Mouse (Mus musculus) spleen, adult 2 months (tissue): ENCODE results near the gene Auh. TPM values are rescaled to one million over a fixed set of nuclear protein-coding genes. Genes with fewer than 3 reads are reported as not detected.

Experiments used
- DNase-seq, 2 experiments: peaks; one replicate each; pipeline versions ENCODE4 v3.0.0 to v3.0.0-alpha.2; 2012 to 2021; ENCODE audit warnings: low spot score in 2 of 2, low read depth in 1 of 2
- H3K27ac ChIP-seq: fragments of 200-500 bp; 2 replicates; pipeline ENCODE4 v1.5.1; 2012; ENCODE audit warnings: low read length, inconsistent platforms; ENCODE audit not compliant: insufficient read depth
- H3K27me3 ChIP-seq: fragments of 200-500 bp; 2 replicates; pipeline ENCODE4 v1.6.1; 2012; ENCODE audit warnings: mild to moderate bottlenecking, moderate library complexity, low read length, inconsistent platforms; ENCODE audit not compliant: control insufficient read depth, insufficient read depth
- H3K36me3 ChIP-seq: fragments of 200-500 bp; 2 replicates; pipeline ENCODE4 v1.6.1; 2012; ENCODE audit warnings: mild to moderate bottlenecking, low read length, inconsistent platforms; ENCODE audit not compliant: control insufficient read depth, insufficient read depth
- H3K4me1 ChIP-seq: fragments of 200-500 bp; 2 replicates; pipeline ENCODE4 v1.6.1; 2011; ENCODE audit warnings: inconsistent platforms; ENCODE audit not compliant: control insufficient read depth, insufficient read depth, insufficient read length
- H3K4me3 ChIP-seq: fragments of 200-500 bp; 2 replicates; pipeline ENCODE4 v1.5.1; 2011; ENCODE audit warnings: mild to moderate bottlenecking, inconsistent platforms; ENCODE audit not compliant: insufficient read depth, insufficient read length; ENCODE audit errors: extremely low read depth
- CTCF ChIP-seq: fragments of 200-500 bp; IDR thresholded peaks from 2 replicates; pipeline ENCODE4 v1.5.1; 2011; ENCODE audit warnings: mild to moderate bottlenecking, inconsistent platforms; ENCODE audit not compliant: insufficient read depth, insufficient read length, insufficient replicate concordance; ENCODE audit errors: extremely low read depth
- POLR2A ChIP-seq: fragments of 200-500 bp; IDR thresholded peaks from 2 replicates; pipeline ENCODE4 v1.6.1; 2011; ENCODE audit warnings: low read depth, low read length, inconsistent platforms
- WGBS: fragments of 180-500 bp; shearing (Covaris S2); methylation state at CpG from one replicate; pipeline ENCODE4 v1.1.7; 2018; 5-methylcytosine and 5-hydroxymethylcytosine counted together
- polyA plus RNA-seq: library from polyadenylated mRNA; depleted of rRNA; stranded (reverse); fragments of >200 nt; gene quantifications from 2 replicates; pipeline ENCODE4 v1.2.3, GENCODE M21; 2012

Auh gene
- polyA plus RNA-seq, 1 experiment = 15.0 TPM

DNA sequence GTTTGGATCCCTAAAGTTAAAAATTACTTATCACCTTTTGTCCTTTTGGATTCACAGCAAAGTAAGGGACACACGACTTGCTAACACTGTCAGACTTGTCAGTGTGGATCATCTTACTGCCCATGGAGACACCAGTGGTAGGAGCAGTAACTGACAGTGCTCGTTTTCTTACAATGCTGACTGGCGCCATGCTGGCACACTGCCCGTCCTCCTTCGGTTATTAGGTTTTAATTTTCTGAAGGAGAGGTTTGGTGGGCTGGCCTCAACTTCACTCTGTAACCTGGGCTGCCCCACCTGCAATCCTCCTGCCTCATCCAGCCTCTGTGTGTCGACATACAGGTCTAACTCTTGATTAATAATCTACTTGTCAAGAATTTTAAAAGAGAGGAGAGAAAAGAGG lies 31.7 kb downstream of the Auh start:
- H3K27me3 ChIP-seq = no peaks in the 10 kb centered on the region
- peaks cover 13% of the 10 kb centered on the region for H3K36me3 ChIP-seq
- no peaks in the 10 kb centered on the region for H3K4me1 ChIP-seq
- 81% methylated on average over 6 of the region's 6 CpGs for WGBS
- no peak overlapping the region for H3K27ac ChIP-seq
- H3K4me3 ChIP-seq = no peak overlapping the region
- TF ChIP-seq POLR2A (no peak), CTCF (no peak)
- DNase-seq = no peak

GRCm38 (mm10) chr13:52892791-52893190 lies 36.7 kb downstream of the Auh start:
- DNase-seq = no peak
- no peak overlapping the region for H3K4me3 ChIP-seq
- TF ChIP-seq POLR2A (no peak), CTCF (no peak)
- no peaks in the 10 kb centered on the region for H3K27me3 ChIP-seq
- peaks cover 14% of the 10 kb centered on the region for H3K36me3 ChIP-seq
- 94% methylated on average over 1 of the region's 1 CpGs for WGBS
- no peaks in the 10 kb centered on the region for H3K4me1 ChIP-seq
- no peak overlapping the region for H3K27ac ChIP-seq

DNA sequence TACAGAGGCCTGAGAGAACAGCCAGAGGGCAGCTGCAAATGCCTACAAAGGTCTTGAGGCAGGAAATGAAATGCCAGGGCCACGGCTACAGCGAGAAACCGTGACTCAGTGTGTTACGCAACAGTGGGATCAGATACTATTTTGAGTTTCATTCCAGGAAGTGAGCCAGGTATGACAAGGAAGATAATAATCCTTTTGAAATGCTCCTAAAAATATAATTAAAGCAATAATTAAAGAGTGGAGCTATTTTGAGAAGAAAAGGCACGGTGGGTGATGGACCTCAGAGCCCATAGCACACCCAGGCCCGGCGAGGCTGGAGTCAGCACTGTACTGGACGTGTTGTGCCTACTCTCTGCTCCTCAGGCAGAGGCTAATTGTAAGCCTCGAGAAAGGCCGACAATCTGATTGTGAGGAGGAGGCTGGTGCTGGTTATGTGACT lies 37.4 kb downstream of the Auh start:
- peaks cover 14% of the 10 kb centered on the region for H3K36me3 ChIP-seq
- 35% methylated on average over 10 of the region's 10 CpGs for WGBS
- no peak overlapping the region for H3K4me3 ChIP-seq
- DNase-seq = no peak
- H3K4me1 ChIP-seq = no peaks in the 10 kb centered on the region
- TF ChIP-seq POLR2A (no peak), CTCF (no peak)
- no peak overlapping the region for H3K27ac ChIP-seq
- H3K27me3 ChIP-seq = no peaks in the 10 kb centered on the region

- DNase-seq = no peak
- no peaks in the 10 kb centered on the region for H3K27me3 ChIP-seq
- TF ChIP-seq POLR2A = no peak
- TF ChIP-seq CTCF = no peak
- peaks cover 8% of the 10 kb centered on the region; the same call in 1 of the 2 replicates for H3K36me3 ChIP-seq
- WGBS = 94% methylated on average over 9 of the region's 9 CpGs
- H3K4me3 ChIP-seq = no peak overlapping the region
- no peak overlapping the region for H3K27ac ChIP-seq
- H3K4me1 ChIP-seq = no peaks in the 10 kb centered on the region
Measured at GRCm38 (mm10) chr13:52890313-52890712, 39.2 kb downstream of the Auh start.

DNA sequence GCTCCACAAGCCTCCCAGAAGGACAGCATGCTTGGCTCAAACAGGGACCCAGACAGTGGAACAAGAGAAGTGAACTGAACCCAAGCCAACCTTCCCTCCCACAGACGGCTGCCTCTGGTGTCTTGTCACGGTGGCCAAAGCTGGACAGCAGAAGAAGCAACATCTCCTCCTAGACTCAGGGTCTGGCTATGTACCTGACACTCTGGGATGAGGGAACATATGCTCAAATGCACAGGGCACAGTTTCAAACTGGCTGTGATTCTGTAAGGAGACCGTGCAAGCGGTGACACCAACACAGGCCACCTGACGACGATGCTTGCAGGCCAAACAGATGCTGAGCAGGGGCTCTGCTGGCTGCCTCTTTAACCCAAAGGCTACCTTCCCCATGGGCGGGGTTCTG lies 42.7 kb downstream of the Auh start:
- 90% methylated on average over 7 of the region's 7 CpGs for WGBS
- no peak for TF ChIP-seq POLR2A
- no peak for TF ChIP-seq CTCF
- Histone ChIP-seq H3K27ac (no peak overlapping the region), H3K36me3 (peaks cover 8% of the 10 kb centered on the region; the same call in 1 of the 2 replicates), H3K4me3 (no peak overlapping the region), H3K4me1 (no peaks in the 10 kb centered on the region), H3K27me3 (no peaks in the 10 kb centered on the region)
- no peak for DNase-seq

- no peaks in the 10 kb centered on the region for H3K4me1 ChIP-seq
- 92% methylated on average over 4 of the region's 4 CpGs for WGBS
- H3K36me3 ChIP-seq = peaks cover 11% of the 10 kb centered on the region
- H3K27me3 ChIP-seq = no peaks in the 10 kb centered on the region
- no peak overlapping the region for H3K27ac ChIP-seq
- no peak for DNase-seq
- TF ChIP-seq POLR2A = no peak
- TF ChIP-seq CTCF = no peak
- no peak overlapping the region for H3K4me3 ChIP-seq
Measured at GRCm38 (mm10) chr13:52883960-52884326, 45.5 kb downstream of the Auh start.

DNA sequence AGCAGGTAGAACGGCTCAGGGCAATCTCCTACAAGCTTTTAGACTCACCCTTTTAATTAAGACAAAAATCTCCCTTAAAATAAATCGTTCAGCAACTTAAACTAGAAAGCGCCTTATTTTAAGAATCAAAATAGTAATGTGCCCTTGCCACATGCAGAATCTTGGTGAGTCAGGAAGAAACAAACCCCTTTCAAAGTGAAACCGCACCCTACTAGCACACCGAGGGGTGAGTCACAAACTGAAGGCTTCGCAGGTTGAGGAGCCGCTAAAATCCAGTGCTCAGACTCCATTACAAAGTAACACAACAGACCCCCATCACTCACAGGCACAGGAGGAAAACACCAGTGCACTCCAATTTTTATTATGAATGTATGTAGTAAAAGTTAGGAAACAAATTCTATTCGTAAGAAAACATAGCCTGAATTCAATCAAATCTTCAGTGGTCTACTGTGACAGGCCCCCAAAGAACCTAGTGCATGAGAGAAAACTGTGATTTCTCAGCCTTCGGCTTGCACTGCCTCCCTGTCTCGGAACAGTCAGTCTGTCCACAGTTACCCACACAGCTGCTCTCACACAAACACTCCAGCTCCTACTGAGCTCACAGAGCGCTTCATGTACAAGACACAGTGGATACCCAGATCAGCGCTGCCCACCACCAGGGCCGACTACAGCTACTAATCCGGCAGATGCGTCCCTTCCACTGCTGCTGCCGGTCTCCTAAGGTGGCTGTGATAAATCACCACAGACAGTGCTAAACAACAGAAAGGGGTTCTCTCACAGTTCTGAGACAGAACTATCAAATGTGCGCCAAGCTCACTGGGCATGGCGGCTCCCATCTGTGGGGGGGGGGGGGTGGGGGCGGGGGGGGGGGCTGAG lies 46.2 kb downstream of the Auh start:
- Histone ChIP-seq H3K36me3 (peaks cover 9% of the 10 kb centered on the region), H3K27ac (no peak overlapping the region), H3K4me3 (no peak overlapping the region), H3K27me3 (no peaks in the 10 kb centered on the region), H3K4me1 (no peaks in the 10 kb centered on the region)
- DNase-seq = no peak
- WGBS = 92% methylated on average over 19 of the region's 19 CpGs
- TF ChIP-seq CTCF (no peak), POLR2A (no peak)
